Mouse (Mus musculus) CH12.LX (cell line): ENCODE measurements around the gene Theg. TPM values are rescaled to one million over a fixed set of nuclear protein-coding genes. Genes with fewer than 3 reads are reported as not detected.

Experiments
- DNase-seq: peaks from one replicate; pipeline ENCODE4 v3.0.0-alpha.2; 2013; ENCODE audit errors: extremely low read depth
- H3K27ac ChIP-seq: 2 replicates; pipeline ENCODE4 v1.5.1; 2012; ENCODE audit warnings: low read depth, mild to moderate bottlenecking, control low read depth, moderate library complexity; ENCODE audit not compliant: insufficient read depth
- H3K27me3 ChIP-seq: replicated peaks from 2 replicates; pipeline ENCODE3; 2012; ENCODE audit warnings: inconsistent platforms
- H3K36me3 ChIP-seq, 2 experiments: replicated peaks in 1 of 2; 2 replicates each; pipeline versions ENCODE3 to v1.6.1; 2012; ENCODE audit warnings: inconsistent platforms in 1 of 2, low read length in 1 of 2, mild to moderate bottlenecking in 1 of 2, mixed read lengths in 1 of 2, moderate library complexity in 1 of 2; ENCODE audit not compliant: control insufficient read depth in 1 of 2, insufficient read depth in 1 of 2
- H3K4me1 ChIP-seq, 2 experiments: 2 replicates each; pipeline ENCODE4 v1.6.1; 2012; ENCODE audit warnings: inconsistent platforms in 1 of 2, moderate library complexity in 1 of 2; ENCODE audit not compliant: insufficient read depth in 2 of 2, control insufficient read depth in 1 of 2
- H3K4me2 ChIP-seq: 2 replicates; pipeline ENCODE4 v1.6.1; 2012; ENCODE audit warnings: low read depth, mild to moderate bottlenecking, control low read depth; ENCODE audit not compliant: poor library complexity, insufficient read depth, severe bottlenecking
- H3K4me3 ChIP-seq, 3 experiments: fragments of 150-350 bp in 1 of 3; sonication (generic) in 1 of 3; replicated peaks in 1 of 3; 2 replicates each; pipeline versions ENCODE3 to v1.5.1; 2011 to 2012; ENCODE audit warnings: low read depth in 2 of 3, low read length in 2 of 3, mild to moderate bottlenecking in 2 of 3, moderate library complexity in 2 of 3, control low read depth in 1 of 3, improper control_type of control experiment in 1 of 3, inconsistent platforms in 1 of 3, mixed read lengths in 1 of 3; ENCODE audit not compliant: poor library complexity in 1 of 3
- H3K79me2 ChIP-seq: replicated peaks from 2 replicates; pipeline ENCODE4 v1.6.1; 2012; ENCODE audit warnings: mild to moderate bottlenecking, moderate library complexity; ENCODE audit not compliant: control insufficient read depth, poor library complexity, insufficient read depth, severe bottlenecking; ENCODE audit errors: extremely low read depth
- H3K9ac ChIP-seq: 2 replicates; pipeline ENCODE4 v1.6.1; 2012; ENCODE audit warnings: low read depth, mild to moderate bottlenecking, control low read depth, moderate library complexity; ENCODE audit not compliant: insufficient read depth
- H3K9me3 ChIP-seq: replicated peaks from 2 replicates; pipeline ENCODE3; 2012; ENCODE audit warnings: low read length, inconsistent platforms, mixed read lengths
- BHLHE40 ChIP-seq: IDR thresholded peaks from 2 replicates; pipeline ENCODE4 v1.6.1; 2011; ENCODE audit warnings: mild to moderate bottlenecking, low read depth, low read length, improper control_type of control experiment
- CHD1 ChIP-seq: IDR thresholded peaks from 2 replicates; pipeline ENCODE4 v1.6.1; 2012; ENCODE audit warnings: low read depth, low read length, improper control_type of control experiment, inconsistent platforms
- CHD2 ChIP-seq: IDR thresholded peaks from 2 replicates; pipeline ENCODE4 v1.6.1; 2011; ENCODE audit warnings: low read length, improper control_type of control experiment
- CTCF ChIP-seq, 2 experiments: IDR thresholded peaks in 1 of 2; conservative IDR thresholded peaks in 1 of 2; 2 replicates each; pipeline ENCODE4 v1.5.1; 2011 to 2012; ENCODE audit warnings: low read depth in 2 of 2, low read length in 2 of 2, improper control_type of control experiment in 1 of 2, inconsistent platforms in 1 of 2, mild to moderate bottlenecking in 1 of 2, moderate library complexity in 1 of 2
- E2F4 ChIP-seq: IDR thresholded peaks from 2 replicates; pipeline ENCODE4 v1.6.1; 2011; ENCODE audit warnings: low read depth, low read length, improper control_type of control experiment; ENCODE audit not compliant: insufficient replicate concordance
- ELF1 ChIP-seq: IDR thresholded peaks from 2 replicates; pipeline ENCODE4 v1.6.1; 2014; ENCODE audit warnings: low read depth, mild to moderate bottlenecking, inconsistent platforms, low read length, improper control_type of control experiment
- EP300 ChIP-seq: IDR thresholded peaks from 2 replicates; pipeline ENCODE4 v1.6.1; 2011; ENCODE audit warnings: low read length, improper control_type of control experiment
- ETS1 ChIP-seq: conservative IDR thresholded peaks from 2 replicates; pipeline ENCODE4 v1.6.1; 2012; ENCODE audit warnings: low read depth, mild to moderate bottlenecking, inconsistent platforms, low read length, improper control_type of control experiment, moderate library complexity
- IRF4 ChIP-seq: IDR thresholded peaks from 2 replicates; pipeline ENCODE4 v1.6.1; 2014; ENCODE audit warnings: low read depth, mild to moderate bottlenecking, inconsistent platforms, low read length, improper control_type of control experiment
- JUND ChIP-seq: conservative IDR thresholded peaks from 2 replicates; pipeline ENCODE4 v1.6.1; 2011; ENCODE audit warnings: low read depth, low read length, improper control_type of control experiment
- KAT2A ChIP-seq: IDR thresholded peaks from 2 replicates; pipeline ENCODE4 v1.6.1; 2012; ENCODE audit warnings: low read length, improper control_type of control experiment, inconsistent platforms; ENCODE audit not compliant: insufficient replicate concordance
- MAFK ChIP-seq: IDR thresholded peaks from 2 replicates; pipeline ENCODE4 v1.6.1; 2011; ENCODE audit warnings: low read length, improper control_type of control experiment; ENCODE audit not compliant: insufficient replicate concordance
- MAZ ChIP-seq: IDR thresholded peaks from 2 replicates; pipeline ENCODE4 v1.6.1; 2012; ENCODE audit warnings: low read depth, mild to moderate bottlenecking, inconsistent platforms, low read length, improper control_type of control experiment, moderate library complexity
- MYC ChIP-seq: IDR thresholded peaks from 2 replicates; pipeline ENCODE4 v1.6.1; 2011; ENCODE audit warnings: low read depth, mild to moderate bottlenecking, improper control_type of control experiment, low read length
- NELFE ChIP-seq: IDR thresholded peaks from 2 replicates; pipeline ENCODE4 v1.6.1; 2011; ENCODE audit warnings: low read depth, low read length, improper control_type of control experiment
- POLR2A ChIP-seq: IDR thresholded peaks from 2 replicates; pipeline ENCODE4 v1.6.1; 2011; ENCODE audit warnings: low read depth, mild to moderate bottlenecking, improper control_type of control experiment, low read length
- POLR2AphosphoS2 ChIP-seq: IDR thresholded peaks from 2 replicates; pipeline ENCODE4 v1.6.1; 2011; ENCODE audit warnings: low read depth, low read length, improper control_type of control experiment
- SIN3A ChIP-seq: IDR thresholded peaks from 2 replicates; pipeline ENCODE4 v1.6.1; 2012; ENCODE audit warnings: low read length, improper control_type of control experiment, inconsistent platforms
- TCF12 ChIP-seq: IDR thresholded peaks from 2 replicates; pipeline ENCODE4 v1.6.1; 2014; ENCODE audit warnings: low read depth, mild to moderate bottlenecking, inconsistent platforms, low read length, improper control_type of control experiment
- ZC3H11A ChIP-seq: IDR thresholded peaks from 2 replicates; pipeline ENCODE4 v1.6.1; 2012; ENCODE audit warnings: low read depth, mild to moderate bottlenecking, inconsistent platforms, low read length, improper control_type of control experiment
- ZMIZ1 ChIP-seq: IDR thresholded peaks from 2 replicates; pipeline ENCODE4 v1.6.1; 2012; ENCODE audit warnings: low read depth, mild to moderate bottlenecking, inconsistent platforms, low read length, improper control_type of control experiment
- dilution Hi-C: fragments of 300-500 bp; cut with MboI; formaldehyde crosslinking; loops from 2 replicates; pipeline ENCODE4 v1.14.3; 2020; ENCODE audit warnings: low sequenced_read_pairs; ENCODE audit not compliant: extremely low pct_unique_long_range_greater_than_20kb, extremely low pct_ligation_motif_present
- in situ Hi-C: fragments of 300-500 bp; cut with MboI; formaldehyde crosslinking; loops from 3 replicates; pipeline ENCODE4 v1.14.3; 2019; ENCODE audit warnings: low sequenced_read_pairs, low pct_ligation_motif_present, low pct_unique_long_range_greater_than_20kb, mixed read lengths
- polyA plus RNA-seq: library from polyadenylated mRNA; unstranded; fragments of >175 nt; gene quantifications from 2 replicates; pipeline ENCODE4 v1.2.1, GENCODE M21; 2012; ENCODE audit warnings: low read depth; ENCODE audit not compliant: insufficient read length
- total RNA-seq, 2 experiments: library from RNA; depleted of rRNA; stranded (reverse); fragments of 300-350 nt in 1 of 2; fragments of >200 nt in 1 of 2; gene quantifications; 2 replicates each; pipeline ENCODE4 v1.2.3; 2012 to 2014

The Theg gene
- total and polyA plus RNA-seq, 3 experiments = not detected

DNA sequence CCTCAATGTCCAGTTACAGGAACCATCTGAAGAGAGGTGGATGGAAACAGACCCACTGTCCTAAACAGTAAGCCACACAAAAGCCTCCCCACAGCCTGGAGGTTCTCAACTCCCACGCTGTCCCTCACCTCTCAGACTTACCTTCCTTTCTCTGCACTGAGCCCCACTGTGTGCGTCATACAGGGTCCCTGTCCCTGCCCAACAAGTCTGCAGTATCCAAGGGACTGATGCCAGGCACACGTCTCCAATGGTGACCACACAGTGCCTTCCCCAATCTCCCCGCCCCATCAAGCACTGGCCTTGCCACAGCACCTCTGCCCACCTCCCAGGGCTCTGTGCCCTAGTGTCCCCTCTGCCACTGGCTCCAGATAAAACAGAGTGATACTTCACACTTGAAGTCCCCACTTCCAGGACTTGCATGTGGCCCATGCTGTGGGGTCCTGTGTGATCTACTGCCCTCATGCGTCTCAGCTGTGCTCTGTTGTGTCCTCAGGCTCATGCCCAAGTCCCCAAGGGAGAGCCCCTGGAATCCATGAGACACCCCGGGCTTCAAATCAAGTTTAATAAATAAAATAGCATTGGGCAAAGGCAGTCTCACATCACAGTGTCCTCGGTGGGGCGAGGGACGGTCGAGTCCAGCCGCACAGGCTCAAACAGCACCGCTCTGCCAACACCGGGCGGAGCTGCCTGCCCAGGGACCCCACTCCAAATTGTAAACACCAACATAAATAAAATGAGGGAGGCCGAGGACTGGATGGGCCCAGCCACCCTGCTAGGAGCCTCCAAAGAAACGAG lies 47.2 kb downstream of the Theg start:
- Histone ChIP-seq H3K27me3 (no peaks in the 10 kb centered on the region), H3K4me2 (no peak overlapping the region), H3K9me3 (no peaks in the 10 kb centered on the region), H3K4me3 (no peak overlapping the region), H3K27ac (no peak overlapping the region), H3K79me2 (no peaks in the 10 kb centered on the region), H3K9ac (no peak overlapping the region), H3K36me3 (peaks cover 53 to 72% of the 10 kb centered on the region in 2 experiments), H3K4me1 (peaks cover 0 to 13% of the 10 kb centered on the region in 2 experiments; a peak in 2 of 4 replicates)
- dilution Hi-C loops (no loop called here), in situ Hi-C loops (no loop called here)
- no peak for DNase-seq
- no peak for TF ChIP-seq E2F4

DNA sequence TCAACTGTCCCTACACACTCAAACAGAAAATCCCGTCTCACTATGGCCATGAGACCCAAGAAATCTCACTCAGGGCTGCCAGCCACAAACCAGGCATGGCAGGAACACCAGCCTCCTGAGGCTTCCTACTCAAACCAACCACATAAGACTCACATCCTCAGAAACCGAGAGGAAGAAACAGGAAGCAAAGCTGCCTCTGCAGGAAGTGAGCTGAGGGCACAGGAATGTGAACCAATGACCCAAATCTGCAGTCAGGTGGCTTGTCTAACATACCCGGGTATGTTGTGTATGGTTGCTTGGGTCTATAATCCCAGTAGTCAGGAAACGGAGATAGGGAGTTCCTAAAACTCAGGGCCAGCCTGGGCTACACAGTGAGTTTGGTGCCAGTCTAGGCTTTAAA lies 48.3 kb downstream of the Theg start:
- Histone ChIP-seq H3K9me3 (no peaks in the 10 kb centered on the region), H3K36me3 (peaks cover 42 to 61% of the 10 kb centered on the region in 2 experiments), H3K27me3 (peaks cover 2% of the 10 kb centered on the region), H3K4me3 (no peak overlapping the region), H3K79me2 (no peaks in the 10 kb centered on the region), H3K4me1 (peaks cover 0 to 15% of the 10 kb centered on the region in 2 experiments; a peak in 2 of 4 replicates), H3K27ac (no peak overlapping the region), H3K4me2 (no peak overlapping the region), H3K9ac (no peak overlapping the region)
- no peak for TF ChIP-seq IRF4
- no peak for TF ChIP-seq ZC3H11A
- TF ChIP-seq EP300 = peak; percentile 41; the same call in 1 of the 2 replicates
- in situ Hi-C loops = no loop called here
- DNase-seq = no peak
- dilution Hi-C loops = no loop called here

DNA sequence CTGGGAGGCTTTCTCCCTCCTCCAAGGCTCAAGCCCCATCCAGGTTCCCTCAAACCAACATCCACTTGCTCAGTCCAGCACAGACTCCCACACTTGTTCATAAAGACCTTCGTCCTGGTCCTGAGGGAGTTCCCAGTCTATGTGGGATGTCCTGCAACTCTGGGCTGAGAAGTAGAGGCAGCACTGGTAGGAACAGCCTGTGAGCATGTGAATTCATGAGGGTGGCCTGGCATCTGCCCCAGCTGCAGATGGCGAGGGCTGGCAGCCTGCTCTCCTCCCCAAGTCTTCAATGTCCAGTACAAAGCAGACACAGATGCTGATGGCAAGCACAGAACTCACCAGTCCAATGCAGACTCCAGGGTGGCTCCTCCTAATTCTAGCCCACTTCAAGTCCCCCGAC lies 48.8 kb downstream of the Theg start:
- H3K27me3 ChIP-seq = peaks cover 2% of the 10 kb centered on the region
- H3K4me3 ChIP-seq = no peak overlapping the region
- dilution Hi-C loops (no loop called here), in situ Hi-C loops (no loop called here)
- no peaks in the 10 kb centered on the region for H3K79me2 ChIP-seq
- peaks cover 37 to 56% of the 10 kb centered on the region in 2 experiments for H3K36me3 ChIP-seq
- TF ChIP-seq ZMIZ1 (no peak), SIN3A (no peak), E2F4 (no peak), ETS1 (no peak), IRF4 (no peak), CHD2 (no peak), POLR2A (no peak), TCF12 (no peak), ZC3H11A (no peak), MAZ (no peak), MYC (no peak), MAFK (no peak), BHLHE40 (no peak), NELFE (no peak), CTCF (conservative IDR thresholded peaks at IDR 0.05 in 1 of 2, IDR thresholded peaks at IDR 0.05 in 1 of 2; ENCODE audit: low read depth in 2 of 2, low read length in 2 of 2) (no peak), CHD1 (no peak), JUND (no peak), KAT2A (no peak), POLR2AphosphoS2 (no peak), ELF1 (no peak)
- H3K27ac ChIP-seq = no peak overlapping the region
- no peaks in the 10 kb centered on the region for H3K9me3 ChIP-seq
- no peak overlapping the region for H3K4me2 ChIP-seq
- H3K9ac ChIP-seq = no peak overlapping the region
- DNase-seq = no peak
- H3K4me1 ChIP-seq = peaks cover 0 to 17% of the 10 kb centered on the region in 2 experiments; a peak in 2 of 4 replicates
